Mouse (Mus musculus): ENCODE results near the gene Rimklb. TPM values are rescaled to one million over a fixed set of nuclear protein-coding genes. Genes with fewer than 3 reads are reported as not detected.
"Not testable (repeated sequence)": the region's sequence is repeated elsewhere in the genome, so short reads cannot be mapped to it uniquely, and the experiment has no call there.

Gene Rimklb
- polyA plus RNA-seq (2014; fragmentation: Nextera tagmentation; extraction: Ambion mirVana), result 13.1 and 16.7 TPM in 2 replicates

GRCm38 (mm10) chr6:122498661-122499060 lies at the start of gene Rimklb:
Gene Rimklb, minus strand, starts transcription at chr6:122498761.
- H3K36me3 ChIP-seq (ENCODE audit: control insufficient read depth, insufficient read depth, low read length), result no peaks in the 10 kb centered on the region
- no peak within 1 kb of the TSS for H3K9ac ChIP-seq (ENCODE audit: low read length)
- no peaks in the 10 kb centered on the region for H3K27me3 ChIP-seq (replicated peaks; ENCODE audit: control insufficient read depth, insufficient read depth, low read length)
- 79% methylated on average over 5 of the region's 5 CpGs for WGBS
- H3K4me3 ChIP-seq (ENCODE audit: low read depth, low read length), result no peak within 1 kb of the TSS
- no peak for DNase-seq (ENCODE audit: low spot score)
- no peaks in the 10 kb centered on the region for H3K9me3 ChIP-seq (ENCODE audit: control insufficient read depth, low read length)
- no peak within 1 kb of the TSS for H3K27ac ChIP-seq (ENCODE audit: low read depth)
- peaks cover 15% of the 10 kb centered on the region; the same call in 1 of the 2 replicates for H3K4me1 ChIP-seq (replicated peaks; ENCODE audit: control insufficient read depth, insufficient read depth, low read length)
- no peak within 1 kb of the TSS for H3K4me2 ChIP-seq (ENCODE audit: low read length)
- no peak for ATAC-seq (replicated peaks; ENCODE audit: low FRiP score, low TSS enrichment, low read depth)

GRCm38 (mm10) chr6:122545948-122546347 lies 47.4 kb upstream of the Rimklb start:
- H3K4me3 ChIP-seq (ENCODE audit: low read depth, low read length), result no peak overlapping the region
- H3K9ac ChIP-seq (ENCODE audit: low read length), result no peak overlapping the region
- WGBS, result 82% methylated on average over 10 of the region's 10 CpGs

GRCm38 (mm10) chr6:122545289-122545882 lies 46.8 kb upstream of the Rimklb start:
- Histone ChIP-seq H3K27ac (ENCODE audit: low read depth) (no peak overlapping the region), H3K27me3 (replicated peaks; ENCODE audit: control insufficient read depth, insufficient read depth, low read length) (no peaks in the 10 kb centered on the region), H3K36me3 (ENCODE audit: control insufficient read depth, insufficient read depth, low read length) (no peaks in the 10 kb centered on the region), H3K4me1 (replicated peaks; ENCODE audit: control insufficient read depth, insufficient read depth, low read length) (no peaks in the 10 kb centered on the region), H3K4me3 (ENCODE audit: low read depth, low read length) (no peak overlapping the region), H3K9ac (ENCODE audit: low read length) (no peak overlapping the region), H3K9me3 (ENCODE audit: control insufficient read depth, low read length) (no peaks in the 10 kb centered on the region), H3K4me2 (ENCODE audit: low read length) (no peak overlapping the region)
- 69% methylated on average over 9 of the region's 9 CpGs for WGBS
- DNase-seq (ENCODE audit: low spot score), result no peak
- no peak for ATAC-seq (replicated peaks; ENCODE audit: low FRiP score, low TSS enrichment, low read depth)

More at GRCm38 (mm10) chr6:122545948-122546347, 47.4 kb upstream of the Rimklb start:
- ATAC-seq (replicated peaks; ENCODE audit: low FRiP score, low TSS enrichment, low read depth) (no peak), DNase-seq (ENCODE audit: low spot score) (no peak)
- H3K27ac ChIP-seq (ENCODE audit: low read depth), result no peak overlapping the region
- H3K36me3 ChIP-seq (ENCODE audit: control insufficient read depth, insufficient read depth, low read length), result no peaks in the 10 kb centered on the region
- no peak overlapping the region for H3K4me2 ChIP-seq (ENCODE audit: low read length)
- no peaks in the 10 kb centered on the region for H3K9me3 ChIP-seq (ENCODE audit: control insufficient read depth, low read length)
- H3K4me1 ChIP-seq (replicated peaks; ENCODE audit: control insufficient read depth, insufficient read depth, low read length), result no peaks in the 10 kb centered on the region
- H3K27me3 ChIP-seq (replicated peaks; ENCODE audit: control insufficient read depth, insufficient read depth, low read length), result no peaks in the 10 kb centered on the region

GRCm38 (mm10) chr6:122544672-122545071 lies 46.1 kb upstream of the Rimklb start:
- H3K9ac ChIP-seq (ENCODE audit: low read length), result no peak overlapping the region
- no peak overlapping the region for H3K4me2 ChIP-seq (ENCODE audit: low read length)
- H3K4me3 ChIP-seq (ENCODE audit: low read depth, low read length), result no peak overlapping the region
- 0 out of 2 replicates have a peak, but pooled peaks have one; percentile 23 for ATAC-seq (replicated peaks; ENCODE audit: low FRiP score, low TSS enrichment, low read depth)
- no peaks in the 10 kb centered on the region for H3K9me3 ChIP-seq (ENCODE audit: control insufficient read depth, low read length)
- WGBS, result 91% methylated on average over 1 of the region's 1 CpGs
- no peaks in the 10 kb centered on the region for H3K4me1 ChIP-seq (replicated peaks; ENCODE audit: control insufficient read depth, insufficient read depth, low read length)
- H3K27ac ChIP-seq (ENCODE audit: low read depth), result no peak overlapping the region
- H3K36me3 ChIP-seq (ENCODE audit: control insufficient read depth, insufficient read depth, low read length), result no peaks in the 10 kb centered on the region
- H3K27me3 ChIP-seq (replicated peaks; ENCODE audit: control insufficient read depth, insufficient read depth, low read length), result no peaks in the 10 kb centered on the region
- no peak for DNase-seq (ENCODE audit: low spot score)

- no peak overlapping the region for H3K4me2 ChIP-seq (ENCODE audit: low read length)
- no peaks in the 10 kb centered on the region for H3K4me1 ChIP-seq (replicated peaks; ENCODE audit: control insufficient read depth, insufficient read depth, low read length)
- H3K9ac ChIP-seq (ENCODE audit: low read length), result no peak overlapping the region
- DNase-seq (ENCODE audit: low spot score) (no peak), ATAC-seq (replicated peaks; ENCODE audit: low FRiP score, low TSS enrichment, low read depth) (no peak)
- no peak overlapping the region for H3K4me3 ChIP-seq (ENCODE audit: low read depth, low read length)
- H3K27me3 ChIP-seq (replicated peaks; ENCODE audit: control insufficient read depth, insufficient read depth, low read length), result no peaks in the 10 kb centered on the region
- no peaks in the 10 kb centered on the region for H3K36me3 ChIP-seq (ENCODE audit: control insufficient read depth, insufficient read depth, low read length)
- H3K27ac ChIP-seq (ENCODE audit: low read depth), result no peak overlapping the region
- H3K9me3 ChIP-seq (ENCODE audit: control insufficient read depth, low read length), result no peaks in the 10 kb centered on the region
- 84% methylated on average over 5 of the region's 5 CpGs for WGBS
Observed at GRCm38 (mm10) chr6:122543574-122543973, 45.0 kb upstream of the Rimklb start.

GRCm38 (mm10) chr6:122542459-122542858 lies 43.9 kb upstream of the Rimklb start:
- ATAC-seq (replicated peaks; ENCODE audit: low FRiP score, low TSS enrichment, low read depth); H3K27ac ChIP-seq (ENCODE audit: low read depth); H3K27me3 ChIP-seq (replicated peaks; ENCODE audit: control insufficient read depth, insufficient read depth, low read length); DNase-seq (ENCODE audit: low spot score); H3K4me3 ChIP-seq (ENCODE audit: low read depth, low read length); H3K4me1 ChIP-seq (replicated peaks; ENCODE audit: control insufficient read depth, insufficient read depth, low read length); H3K9me3 ChIP-seq (ENCODE audit: control insufficient read depth, low read length); H3K9ac ChIP-seq (ENCODE audit: low read length); H3K4me2 ChIP-seq (ENCODE audit: low read length); H3K36me3 ChIP-seq (ENCODE audit: control insufficient read depth, insufficient read depth, low read length): not testable (repeated sequence)
- 80% methylated on average over 5 of the region's 5 CpGs for WGBS

- Histone ChIP-seq H3K36me3 (ENCODE audit: control insufficient read depth, insufficient read depth, low read length) (no peaks in the 10 kb centered on the region), H3K9ac (ENCODE audit: low read length) (no peak overlapping the region), H3K27ac (ENCODE audit: low read depth) (no peak overlapping the region), H3K27me3 (replicated peaks; ENCODE audit: control insufficient read depth, insufficient read depth, low read length) (no peaks in the 10 kb centered on the region), H3K4me1 (replicated peaks; ENCODE audit: control insufficient read depth, insufficient read depth, low read length) (no peaks in the 10 kb centered on the region), H3K4me3 (ENCODE audit: low read depth, low read length) (no peak overlapping the region), H3K9me3 (ENCODE audit: control insufficient read depth, low read length) (no peaks in the 10 kb centered on the region), H3K4me2 (ENCODE audit: low read length) (no peak overlapping the region)
- DNase-seq (ENCODE audit: low spot score), result no peak
- no peak for ATAC-seq (replicated peaks; ENCODE audit: low FRiP score, low TSS enrichment, low read depth)
- WGBS, result 90% methylated on average over 9 of the region's 9 CpGs
Observed at GRCm38 (mm10) chr6:122539564-122539963, 41.0 kb upstream of the Rimklb start.

GRCm38 (mm10) chr6:122534032-122534431 lies 35.5 kb upstream of the Rimklb start:
- Histone ChIP-seq H3K4me1 (replicated peaks; ENCODE audit: control insufficient read depth, insufficient read depth, low read length) (peaks cover 6% of the 10 kb centered on the region; the same call in 1 of the 2 replicates), H3K9me3 (ENCODE audit: control insufficient read depth, low read length) (no peaks in the 10 kb centered on the region), H3K9ac (ENCODE audit: low read length) (no peak overlapping the region), H3K4me2 (ENCODE audit: low read length) (no peak overlapping the region), H3K27ac (ENCODE audit: low read depth) (no peak overlapping the region), H3K36me3 (ENCODE audit: control insufficient read depth, insufficient read depth, low read length) (no peaks in the 10 kb centered on the region), H3K27me3 (replicated peaks; ENCODE audit: control insufficient read depth, insufficient read depth, low read length) (no peaks in the 10 kb centered on the region), H3K4me3 (ENCODE audit: low read depth, low read length) (no peak overlapping the region)
- DNase-seq (ENCODE audit: low spot score), result no peak
- WGBS, result 42% methylated on average over 3 of the region's 3 CpGs
- no peak for ATAC-seq (replicated peaks; ENCODE audit: low FRiP score, low TSS enrichment, low read depth)

GRCm38 (mm10) chr6:122532883-122533302 lies 34.3 kb upstream of the Rimklb start:
- Histone ChIP-seq H3K27ac (ENCODE audit: low read depth) (no peak overlapping the region), H3K9ac (ENCODE audit: low read length) (no peak overlapping the region), H3K4me1 (replicated peaks; ENCODE audit: control insufficient read depth, insufficient read depth, low read length) (peaks cover 6% of the 10 kb centered on the region; the same call in 1 of the 2 replicates), H3K36me3 (ENCODE audit: control insufficient read depth, insufficient read depth, low read length) (no peaks in the 10 kb centered on the region), H3K27me3 (replicated peaks; ENCODE audit: control insufficient read depth, insufficient read depth, low read length) (no peaks in the 10 kb centered on the region), H3K4me3 (ENCODE audit: low read depth, low read length) (no peak overlapping the region), H3K9me3 (ENCODE audit: control insufficient read depth, low read length) (no peaks in the 10 kb centered on the region), H3K4me2 (ENCODE audit: low read length) (peak overlapping the region; percentile 18)
- 19% methylated on average over 4 of the region's 4 CpGs for WGBS
- DNase-seq (ENCODE audit: low spot score) (no peak), ATAC-seq (replicated peaks; ENCODE audit: low FRiP score, low TSS enrichment, low read depth) (no peak)

Measured in intestine, embryonic 14.5 days (tissue).